Mouse (Mus musculus) kidney, embryonic 15.5 days (tissue): ENCODE data around the gene Hhip. TPM values are rescaled to one million over a fixed set of nuclear protein-coding genes. Genes with fewer than 3 reads are reported as not detected.

Source experiments
- ATAC-seq: fragments of 200-750 bp; cut with Nextera tagmentation; replicated peaks from 2 replicates; pipeline ENCODE4 v1.8.0; 2017; ENCODE audit warnings: moderate TSS enrichment; ENCODE audit not compliant: low FRiP score
- H3K27ac ChIP-seq: fragments of 300-500 bp; sonication (generic); 2 replicates; pipeline ENCODE4 v1.5.1; 2015; ENCODE audit warnings: mild to moderate bottlenecking, inconsistent platforms
- H3K27me3 ChIP-seq: fragments of 300-500 bp; sonication (generic); 2 replicates; pipeline ENCODE4 v1.6.1; 2015; ENCODE audit warnings: inconsistent platforms
- H3K36me3 ChIP-seq: fragments of 300-500 bp; sonication (generic); 2 replicates; pipeline ENCODE4 v1.6.1; 2015; ENCODE audit warnings: inconsistent platforms
- H3K4me1 ChIP-seq: fragments of 300-500 bp; sonication (generic); 2 replicates; pipeline ENCODE4 v1.6.1; 2015; ENCODE audit warnings: inconsistent platforms
- H3K4me2 ChIP-seq: fragments of 300-500 bp; sonication (generic); 2 replicates; pipeline ENCODE4 v1.6.1; 2015; ENCODE audit warnings: moderate library complexity, mild to moderate bottlenecking, inconsistent platforms
- H3K4me3 ChIP-seq: fragments of 300-500 bp; sonication (generic); replicated peaks from 2 replicates; pipeline ENCODE4 v1.5.1; 2015; ENCODE audit warnings: mild to moderate bottlenecking, inconsistent platforms
- H3K9ac ChIP-seq: fragments of 300-500 bp; sonication (generic); 2 replicates; pipeline ENCODE4 v1.6.1; 2015; ENCODE audit warnings: mild to moderate bottlenecking, inconsistent platforms
- H3K9me3 ChIP-seq: fragments of 300-500 bp; sonication (generic); replicated peaks from 2 replicates; pipeline ENCODE4 v1.6.1; 2016; ENCODE audit warnings: inconsistent platforms
- WGBS: fragments of 180-500 bp; shearing (Covaris S2); methylation state at CpG from one replicate; pipeline ENCODE4 v1.1.7; 2015; ENCODE audit warnings: mixed read lengths; 5-methylcytosine and 5-hydroxymethylcytosine counted together
- polyA plus RNA-seq: library from polyadenylated mRNA; unstranded; fragments of >200 nt; fragmentation: Nextera tagmentation; extraction: Ambion mirVana; gene quantifications from 2 replicates; pipeline ENCODE4 v1.2.1, GENCODE M21; 2015

Hhip gene
- polyA plus RNA-seq: 2.4 and 3.0 TPM in 2 replicates

GRCm38 (mm10) chr8:80057198-80058174 lies at the start of gene Hhip:
TSS of gene Hhip (minus strand) at chr8:80058006.
- WGBS: under 1% methylated on average over 38 of the region's 56 CpGs
- H3K9me3 ChIP-seq: no peaks in the 10 kb centered on the region
- peaks cover 44% of the 10 kb centered on the region for H3K27me3 ChIP-seq
- H3K4me2 ChIP-seq: peak within 1 kb of the TSS; percentile 87
- ATAC-seq: peak; percentile 86
- no peaks in the 10 kb centered on the region for H3K36me3 ChIP-seq
- peaks cover 24% of the 10 kb centered on the region for H3K4me1 ChIP-seq
- H3K4me3 ChIP-seq: peak within 1 kb of the TSS; percentile 57
- no peak within 1 kb of the TSS for H3K27ac ChIP-seq
- peak within 1 kb of the TSS; percentile 45 for H3K9ac ChIP-seq

GRCm38 (mm10) chr8:80087021-80087420 lies 29.2 kb upstream of the Hhip start:
- H3K4me1 ChIP-seq: no peaks in the 10 kb centered on the region
- no peak for ATAC-seq
- no peaks in the 10 kb centered on the region for H3K36me3 ChIP-seq
- WGBS: 87% methylated on average over 2 of the region's 2 CpGs
- no peak overlapping the region for H3K4me2 ChIP-seq
- H3K9ac ChIP-seq: no peak overlapping the region
- H3K9me3 ChIP-seq: no peaks in the 10 kb centered on the region
- H3K27ac ChIP-seq: no peak overlapping the region
- H3K4me3 ChIP-seq: no peak overlapping the region
- no peaks in the 10 kb centered on the region for H3K27me3 ChIP-seq

- peak; percentile 59 for ATAC-seq
- Histone ChIP-seq H3K4me3 (peak overlapping the region; percentile 57), H3K9me3 (no peaks in the 10 kb centered on the region), H3K27me3 (peaks cover 41% of the 10 kb centered on the region), H3K4me2 (peak overlapping the region; percentile 87), H3K9ac (no peak overlapping the region), H3K4me1 (peaks cover 24% of the 10 kb centered on the region), H3K27ac (no peak overlapping the region), H3K36me3 (no peaks in the 10 kb centered on the region)
- 2% methylated on average over 10 of the region's 12 CpGs for WGBS
These were observed 387 bp upstream of the Hhip start for GRCm38 (mm10) chr8:80058193-80058592.

- H3K4me2 ChIP-seq: peak overlapping the region; percentile 87
- no peak for ATAC-seq
- no peak overlapping the region for H3K9ac ChIP-seq
- H3K27ac ChIP-seq: no peak overlapping the region
- no peaks in the 10 kb centered on the region for H3K9me3 ChIP-seq
- H3K27me3 ChIP-seq: peaks cover 49% of the 10 kb centered on the region
- H3K4me1 ChIP-seq: peaks cover 24% of the 10 kb centered on the region
- peak overlapping the region; percentile 57 for H3K4me3 ChIP-seq
- 8% methylated on average over 13 of the region's 13 CpGs for WGBS
- H3K36me3 ChIP-seq: no peaks in the 10 kb centered on the region
These were observed 1.3 kb downstream of the Hhip start for GRCm38 (mm10) chr8:80056331-80057070.

GRCm38 (mm10) chr8:80055777-80056176 lies 2.0 kb downstream of the Hhip start:
- H3K4me1 ChIP-seq: peaks cover 24% of the 10 kb centered on the region
- no peaks in the 10 kb centered on the region for H3K36me3 ChIP-seq
- peak overlapping the region; percentile 87; the same call in 1 of the 2 replicates for H3K4me2 ChIP-seq
- peak overlapping the region; percentile 57; the same call in 1 of the 2 replicates for H3K4me3 ChIP-seq
- no peak overlapping the region for H3K9ac ChIP-seq
- no peak for ATAC-seq
- no peak overlapping the region for H3K27ac ChIP-seq
- peaks cover 53% of the 10 kb centered on the region for H3K27me3 ChIP-seq
- H3K9me3 ChIP-seq: no peaks in the 10 kb centered on the region
- WGBS: 11% methylated on average over 10 of the region's 10 CpGs

- Histone ChIP-seq H3K4me2 (0 out of 2 replicates have a peak overlapping the region, but pooled peaks have one; percentile 87), H3K36me3 (no peaks in the 10 kb centered on the region), H3K9me3 (no peaks in the 10 kb centered on the region), H3K9ac (no peak overlapping the region), H3K27ac (no peak overlapping the region), H3K27me3 (peaks cover 53% of the 10 kb centered on the region), H3K4me3 (no peak overlapping the region), H3K4me1 (peaks cover 24% of the 10 kb centered on the region)
- no peak for ATAC-seq
- WGBS: 73% methylated on average over 6 of the region's 6 CpGs
These were observed 2.7 kb downstream of the Hhip start for GRCm38 (mm10) chr8:80055094-80055493.

GRCm38 (mm10) chr8:80054216-80054615 lies 3.6 kb downstream of the Hhip start:
- WGBS: 48% methylated on average over 4 of the region's 4 CpGs
- H3K27me3 ChIP-seq: peaks cover 53% of the 10 kb centered on the region
- H3K27ac ChIP-seq: no peak overlapping the region
- H3K4me1 ChIP-seq: peaks cover 24% of the 10 kb centered on the region
- no peak overlapping the region for H3K9ac ChIP-seq
- no peak for ATAC-seq
- no peak overlapping the region for H3K4me2 ChIP-seq
- H3K4me3 ChIP-seq: no peak overlapping the region
- H3K36me3 ChIP-seq: no peaks in the 10 kb centered on the region
- H3K9me3 ChIP-seq: no peaks in the 10 kb centered on the region

- Histone ChIP-seq H3K36me3 (no peaks in the 10 kb centered on the region), H3K4me1 (peaks cover 22% of the 10 kb centered on the region), H3K9me3 (no peaks in the 10 kb centered on the region), H3K27me3 (peaks cover 51% of the 10 kb centered on the region), H3K27ac (no peak overlapping the region), H3K4me2 (no peak overlapping the region), H3K9ac (no peak overlapping the region), H3K4me3 (no peak overlapping the region)
- WGBS: 79% methylated on average over 1 of the region's 1 CpGs
- ATAC-seq: no peak
These were observed 5.0 kb downstream of the Hhip start for GRCm38 (mm10) chr8:80052838-80053237.

GRCm38 (mm10) chr8:80051494-80051893 lies 6.3 kb downstream of the Hhip start:
- 54% methylated on average over 5 of the region's 5 CpGs for WGBS

GRCm38 (mm10) chr8:80049256-80050005 lies 8.4 kb downstream of the Hhip start:
- H3K36me3 ChIP-seq: no peaks in the 10 kb centered on the region
- H3K4me3 ChIP-seq: no peak overlapping the region
- H3K4me2 ChIP-seq: no peak overlapping the region
- WGBS: 53% methylated on average over 15 of the region's 15 CpGs
- no peak overlapping the region for H3K27ac ChIP-seq
- no peak for ATAC-seq
- no peaks in the 10 kb centered on the region for H3K9me3 ChIP-seq
- no peak overlapping the region for H3K9ac ChIP-seq
- H3K27me3 ChIP-seq: peaks cover 26% of the 10 kb centered on the region
- no peaks in the 10 kb centered on the region for H3K4me1 ChIP-seq

More at GRCm38 (mm10) chr8:80051494-80051893, 6.3 kb downstream of the Hhip start:
- Histone ChIP-seq H3K27me3 (peaks cover 42% of the 10 kb centered on the region), H3K4me2 (no peak overlapping the region), H3K4me1 (peaks cover 9% of the 10 kb centered on the region; the same call in 1 of the 2 replicates), H3K9me3 (no peaks in the 10 kb centered on the region), H3K36me3 (no peaks in the 10 kb centered on the region), H3K27ac (no peak overlapping the region), H3K9ac (no peak overlapping the region), H3K4me3 (no peak overlapping the region)
- no peak for ATAC-seq

- Histone ChIP-seq H3K4me1 (no peaks in the 10 kb centered on the region), H3K4me3 (no peak overlapping the region), H3K9ac (no peak overlapping the region), H3K27me3 (peaks cover 17% of the 10 kb centered on the region), H3K4me2 (no peak overlapping the region), H3K9me3 (no peaks in the 10 kb centered on the region), H3K27ac (no peak overlapping the region), H3K36me3 (no peaks in the 10 kb centered on the region)
- 71% methylated on average over 4 of the region's 4 CpGs for WGBS
- ATAC-seq: no peak
These were observed 9.6 kb downstream of the Hhip start for GRCm38 (mm10) chr8:80048256-80048655.
